Mouse (Mus musculus): Measurements from ENCODE around the gene Olfr1323.

Gene Olfr1323

DNA sequence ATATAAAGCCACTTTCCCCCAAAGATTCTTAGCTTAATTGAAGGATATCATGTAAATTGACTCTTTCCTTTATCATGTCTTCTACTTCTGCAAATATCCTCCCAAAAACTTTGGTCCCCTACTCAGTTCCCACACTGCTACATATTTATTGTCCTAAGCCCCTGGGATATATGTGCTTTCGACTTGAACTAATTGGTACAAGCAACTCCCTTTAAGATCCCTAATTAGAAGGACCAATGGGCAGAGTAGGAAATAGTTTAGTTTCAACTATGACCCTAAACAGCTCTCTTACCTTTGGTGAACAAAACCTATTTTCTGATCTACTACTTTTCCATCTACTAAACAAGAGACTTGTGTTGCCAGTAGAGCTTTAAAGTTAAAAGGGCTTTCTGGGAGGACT is at the start of gene Olfr1323:
TSS of gene Olfr1323 (minus strand) at position 101 of the 400 bp plus-strand sequence.
- DNase-seq = no peak

DNA sequence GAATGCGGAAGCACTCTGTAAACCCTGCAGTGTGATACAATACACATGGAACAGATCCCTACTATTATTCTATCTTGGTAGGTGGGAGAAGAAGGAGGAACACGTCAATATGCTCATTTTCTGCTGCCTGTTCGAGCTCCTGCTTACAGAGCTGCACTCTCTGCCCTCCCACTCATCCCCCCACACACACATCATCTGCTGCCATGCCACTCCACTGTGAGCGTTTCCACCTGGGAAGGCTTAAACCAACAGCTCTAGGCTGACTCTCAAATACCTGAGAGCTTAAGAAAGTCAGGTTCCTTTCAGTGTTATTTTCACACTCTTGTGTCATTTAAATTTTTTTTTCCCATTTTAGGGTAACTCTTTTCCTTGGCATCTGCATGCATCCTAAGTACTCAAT is 6.9 kb downstream of the Olfr1323 start:
- no peak for DNase-seq

Data from cerebellum, postnatal 25 days (tissue).